Mouse (Mus musculus) thymus, postnatal 14 days (tissue): ENCODE data around the gene Vdac2.

Experiments used
- DNase-seq: peaks from one replicate; pipeline ENCODE4 v3.0.0; 2021

Gene Vdac2

DNA sequence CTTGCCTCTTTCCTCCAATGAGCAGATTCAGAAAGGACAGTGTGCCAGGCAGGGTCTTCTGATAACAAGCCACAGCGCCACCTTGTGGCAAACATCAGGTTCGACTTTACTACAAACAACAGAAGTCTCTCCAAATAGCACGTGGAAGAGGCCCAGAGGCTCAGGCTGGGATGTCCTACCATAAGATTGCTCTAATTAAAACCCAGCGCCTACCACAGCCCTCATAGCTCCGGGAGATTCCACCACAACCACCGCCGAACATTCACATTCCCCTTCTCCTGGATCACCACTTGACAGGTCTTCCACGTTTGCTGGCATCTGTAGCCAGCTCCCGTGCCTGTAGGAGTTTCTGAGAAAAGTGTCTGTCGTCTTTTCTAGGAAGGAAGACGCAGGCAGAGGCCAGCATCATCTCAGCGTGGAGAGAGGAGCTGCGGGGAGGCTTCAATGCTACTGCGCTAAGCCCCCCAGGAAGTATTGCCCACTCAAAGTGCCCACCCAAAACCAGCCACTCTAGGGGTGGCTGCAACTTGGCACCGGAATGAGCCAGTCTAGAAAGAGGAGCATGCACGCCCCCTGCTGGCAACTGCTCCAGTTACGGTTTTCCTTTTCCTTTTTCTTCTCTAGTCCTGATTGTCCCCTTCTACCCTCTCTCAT lies 28.5 kb downstream of the Vdac2 start:
- peak; percentile 81 for DNase-seq

- no peak for DNase-seq
These were observed 29.2 kb downstream of the Vdac2 start for GRCm38 (mm10) chr14:21854271-21854670.

DNA sequence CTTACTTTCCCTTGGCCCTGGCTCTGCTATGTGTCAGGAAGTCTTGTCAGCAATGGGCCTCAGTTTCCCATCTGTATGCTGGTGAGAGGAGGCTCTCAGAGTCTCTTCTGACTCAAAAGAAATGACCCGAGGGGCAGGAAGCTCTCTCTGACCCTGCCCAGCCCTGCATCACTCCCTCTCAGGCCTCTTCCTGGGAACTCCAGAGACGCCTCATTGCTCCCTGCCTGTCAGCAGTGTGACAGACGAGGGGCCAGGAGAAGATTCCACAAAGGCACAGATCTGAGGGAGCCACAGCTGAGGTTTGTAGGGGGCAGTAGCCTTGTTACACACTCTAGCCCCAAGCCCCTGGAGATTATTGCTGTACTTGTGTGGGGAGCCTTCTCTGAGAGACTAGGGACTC lies 30.9 kb downstream of the Vdac2 start:
- DNase-seq, result no peak

- no peak for DNase-seq
These were observed 31.8 kb downstream of the Vdac2 start for GRCm38 (mm10) chr14:21856886-21857285.

DNA sequence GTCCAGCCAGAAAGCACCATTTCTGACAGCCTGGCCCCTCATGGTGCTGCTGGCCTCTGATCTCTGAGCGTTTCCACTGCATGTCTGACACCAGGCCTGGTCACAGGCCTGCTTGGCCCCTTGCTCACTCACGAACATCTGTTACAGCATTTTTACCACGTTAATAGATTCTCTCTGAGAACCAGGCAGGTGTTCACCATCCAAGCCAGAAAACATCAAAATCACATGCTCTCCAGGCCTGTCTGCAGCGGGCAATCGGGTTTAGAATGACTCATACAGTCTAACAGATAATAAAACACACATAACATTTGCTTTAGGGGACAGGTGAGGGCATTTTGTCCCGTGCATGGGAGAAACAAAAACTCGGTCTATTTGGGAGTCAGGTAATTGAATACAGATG lies 41.3 kb downstream of the Vdac2 start:
- no peak for DNase-seq

GRCm38 (mm10) chr14:21866816-21867215 lies 41.8 kb downstream of the Vdac2 start:
- no peak for DNase-seq

DNA sequence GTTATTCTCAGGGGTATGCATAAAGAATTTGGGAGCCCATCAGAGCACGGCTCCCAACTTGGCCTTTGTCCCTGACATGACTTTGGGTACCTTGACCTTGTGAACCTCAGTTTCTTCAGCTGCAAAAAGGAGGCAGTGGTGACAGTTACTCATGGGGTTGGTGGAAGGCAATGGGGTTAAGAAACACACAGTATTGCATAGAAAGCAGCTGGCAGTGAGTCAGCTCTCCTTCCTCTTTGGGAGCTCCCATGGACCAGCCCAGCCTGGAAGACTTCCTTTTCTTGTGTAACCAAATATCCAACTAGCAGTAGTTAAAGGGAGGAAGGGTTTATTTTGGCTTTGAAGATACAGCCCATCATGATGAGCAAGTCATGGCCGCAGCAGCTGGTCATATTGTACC lies 65.4 kb downstream of the Vdac2 start:
- no peak for DNase-seq

DNA sequence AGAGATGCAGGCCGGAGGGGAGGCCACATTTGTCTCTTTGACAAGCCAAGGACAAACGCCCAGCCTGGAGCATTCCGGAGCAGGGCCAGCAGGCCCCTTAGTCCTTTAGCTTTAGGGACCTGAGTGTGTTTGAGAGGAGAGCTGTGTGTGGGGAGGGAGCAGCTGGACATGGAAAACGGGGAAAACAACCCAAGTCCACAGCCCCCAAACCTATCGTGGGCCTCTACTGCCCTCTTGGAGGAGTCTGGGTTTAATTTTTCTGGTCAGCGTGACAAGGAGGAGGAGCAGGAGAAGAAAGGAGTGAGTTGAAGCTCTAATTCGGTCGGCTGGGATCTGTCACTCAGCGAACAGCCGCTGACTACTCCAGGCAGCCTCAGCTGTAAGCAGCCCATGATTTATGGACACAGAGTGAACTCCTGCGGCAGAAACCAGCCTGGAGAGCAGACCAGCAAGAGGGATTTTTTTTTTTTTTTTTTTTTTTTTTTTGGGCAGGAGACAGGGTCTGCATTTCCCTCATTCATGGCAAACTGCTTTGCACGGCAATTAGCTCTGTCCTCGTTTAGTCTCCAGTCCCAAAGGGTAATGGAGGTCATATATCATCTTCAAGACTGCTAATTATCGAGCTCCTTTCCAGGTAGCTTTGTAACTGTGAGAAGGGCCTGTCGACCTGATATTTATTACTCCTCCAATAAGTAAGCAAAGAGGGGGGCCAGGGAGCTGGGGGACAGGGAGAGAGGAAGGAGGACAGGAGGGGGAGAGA lies 66.7 kb downstream of the Vdac2 start:
- no peak for DNase-seq

- no peak for DNase-seq
These were observed 67.3 kb downstream of the Vdac2 start for GRCm38 (mm10) chr14:21892341-21892659.
